Mouse (Mus musculus) ovary, postnatal 14 days (tissue): ENCODE data around the gene Cacna1c.
A peak's percentile ranks its signal among the peaks of the same experiment; 100 is the strongest.
"Not testable (repeated sequence)": the region's sequence is repeated elsewhere in the genome, so short reads cannot be mapped to it uniquely, and the experiment has no call there.

Source experiments
- DNase-seq: peaks from one replicate; pipeline ENCODE4 v3.0.0; 2022; ENCODE audit warnings: low spot score

Gene Cacna1c

GRCm38 (mm10) chr6:119213375-119213774, 17.2 kb upstream of the Cacna1c start:
- no peak for DNase-seq

- not testable (repeated sequence) for DNase-seq
Observed at GRCm38 (mm10) chr6:119206006-119206405, 9.8 kb upstream of the Cacna1c start.

- no peak for DNase-seq
Observed at GRCm38 (mm10) chr6:119204915-119205314, 8.7 kb upstream of the Cacna1c start.

GRCm38 (mm10) chr6:119204286-119204685, 8.1 kb upstream of the Cacna1c start:
- no peak for DNase-seq

- DNase-seq, result no peak
Observed at GRCm38 (mm10) chr6:119201575-119201974, 5.4 kb upstream of the Cacna1c start.

GRCm38 (mm10) chr6:119200362-119200761, 4.1 kb upstream of the Cacna1c start:
- no peak for DNase-seq

GRCm38 (mm10) chr6:119199274-119199879, 3.2 kb upstream of the Cacna1c start:
- DNase-seq, result no peak

GRCm38 (mm10) chr6:119198534-119199273, 2.5 kb upstream of the Cacna1c start:
- no peak for DNase-seq

GRCm38 (mm10) chr6:119194601-119195000, 1.6 kb downstream of the Cacna1c start:
- DNase-seq, result no peak

GRCm38 (mm10) chr6:119194161-119194560, 2.1 kb downstream of the Cacna1c start:
- DNase-seq, result no peak

GRCm38 (mm10) chr6:119193571-119194154, 2.6 kb downstream of the Cacna1c start:
- no peak for DNase-seq

GRCm38 (mm10) chr6:119191478-119191877, 4.7 kb downstream of the Cacna1c start:
- no peak for DNase-seq

GRCm38 (mm10) chr6:119187631-119188030, 8.6 kb downstream of the Cacna1c start:
- no peak for DNase-seq

- DNase-seq, result no peak
Observed at GRCm38 (mm10) chr6:119186658-119187057, 9.6 kb downstream of the Cacna1c start.

- no peak for DNase-seq
Observed at GRCm38 (mm10) chr6:119183781-119184180, 12.4 kb downstream of the Cacna1c start.

- DNase-seq, result no peak
Observed at GRCm38 (mm10) chr6:119182211-119182610, 14.0 kb downstream of the Cacna1c start.

GRCm38 (mm10) chr6:119180188-119180587, 16.0 kb downstream of the Cacna1c start:
- DNase-seq, result no peak

GRCm38 (mm10) chr6:119177101-119177500, 19.1 kb downstream of the Cacna1c start:
- no peak for DNase-seq

GRCm38 (mm10) chr6:119176103-119176502, 20.1 kb downstream of the Cacna1c start:
- no peak for DNase-seq

GRCm38 (mm10) chr6:119175078-119175853, 21.0 kb downstream of the Cacna1c start, which contains the start of gene Dcp1b:
Dcp1b (plus strand) TSS chr6:119175253.
- DNase-seq, result peak; percentile 73

- no peak for DNase-seq
Observed at GRCm38 (mm10) chr6:119174307-119175074, 21.7 kb downstream of the Cacna1c start.

- DNase-seq, result no peak
Observed at GRCm38 (mm10) chr6:119165677-119166076, 30.5 kb downstream of the Cacna1c start.
